Mouse (Mus musculus) embryonic facial prominence, embryonic 12.5 days (tissue): ENCODE results near the gene Kcnq4. TPM values are rescaled to one million over a fixed set of nuclear protein-coding genes. Genes with fewer than 3 reads are reported as not detected.

Source experiments
- ATAC-seq: fragments of 200-750 bp; cut with Nextera tagmentation; 2 replicates; pipeline ENCODE4 v1.8.0; 2017; ENCODE audit not compliant: insufficient number of reproducible peaks, insufficient read depth, low FRiP score, low TSS enrichment
- H3K27ac ChIP-seq: fragments of 300-500 bp; sonication (generic); 2 replicates; pipeline ENCODE4 v1.5.1; 2016; ENCODE audit warnings: mild to moderate bottlenecking
- H3K27me3 ChIP-seq: fragments of 300-500 bp; sonication (generic); 2 replicates; pipeline ENCODE4 v1.6.1; 2016; ENCODE audit warnings: mild to moderate bottlenecking, moderate library complexity
- H3K36me3 ChIP-seq: fragments of 300-500 bp; sonication (generic); 2 replicates; pipeline ENCODE4 v1.6.1; 2016; ENCODE audit warnings: mild to moderate bottlenecking
- H3K4me1 ChIP-seq: fragments of 300-500 bp; sonication (generic); 2 replicates; pipeline ENCODE4 v1.6.1; 2016
- H3K4me2 ChIP-seq: fragments of 300-500 bp; sonication (generic); replicated peaks from 2 replicates; pipeline ENCODE4 v1.6.1; 2016; ENCODE audit warnings: mild to moderate bottlenecking, moderate library complexity
- H3K4me3 ChIP-seq: fragments of 300-500 bp; sonication (generic); 2 replicates; pipeline ENCODE4 v1.5.1; 2016; ENCODE audit warnings: mild to moderate bottlenecking
- H3K9ac ChIP-seq: fragments of 300-500 bp; sonication (generic); 2 replicates; pipeline ENCODE4 v1.6.1; 2016; ENCODE audit warnings: mild to moderate bottlenecking, moderate library complexity
- H3K9me3 ChIP-seq: fragments of 300-500 bp; sonication (generic); 2 replicates; pipeline ENCODE4 v1.6.1; 2016; ENCODE audit warnings: mild to moderate bottlenecking, moderate library complexity
- WGBS: fragments of 180-500 bp; shearing (Covaris S2); methylation state at CpG from one replicate; pipeline ENCODE4 v1.1.7; 2016; 5-methylcytosine and 5-hydroxymethylcytosine counted together
- polyA plus RNA-seq: library from polyadenylated mRNA; unstranded; fragments of >200 nt; fragmentation: Nextera tagmentation; extraction: Ambion mirVana; gene quantifications from 2 replicates; pipeline ENCODE4 v1.2.1, GENCODE M21; 2016

The Kcnq4 gene
- 6.9 TPM in 2 replicates for polyA plus RNA-seq

DNA sequence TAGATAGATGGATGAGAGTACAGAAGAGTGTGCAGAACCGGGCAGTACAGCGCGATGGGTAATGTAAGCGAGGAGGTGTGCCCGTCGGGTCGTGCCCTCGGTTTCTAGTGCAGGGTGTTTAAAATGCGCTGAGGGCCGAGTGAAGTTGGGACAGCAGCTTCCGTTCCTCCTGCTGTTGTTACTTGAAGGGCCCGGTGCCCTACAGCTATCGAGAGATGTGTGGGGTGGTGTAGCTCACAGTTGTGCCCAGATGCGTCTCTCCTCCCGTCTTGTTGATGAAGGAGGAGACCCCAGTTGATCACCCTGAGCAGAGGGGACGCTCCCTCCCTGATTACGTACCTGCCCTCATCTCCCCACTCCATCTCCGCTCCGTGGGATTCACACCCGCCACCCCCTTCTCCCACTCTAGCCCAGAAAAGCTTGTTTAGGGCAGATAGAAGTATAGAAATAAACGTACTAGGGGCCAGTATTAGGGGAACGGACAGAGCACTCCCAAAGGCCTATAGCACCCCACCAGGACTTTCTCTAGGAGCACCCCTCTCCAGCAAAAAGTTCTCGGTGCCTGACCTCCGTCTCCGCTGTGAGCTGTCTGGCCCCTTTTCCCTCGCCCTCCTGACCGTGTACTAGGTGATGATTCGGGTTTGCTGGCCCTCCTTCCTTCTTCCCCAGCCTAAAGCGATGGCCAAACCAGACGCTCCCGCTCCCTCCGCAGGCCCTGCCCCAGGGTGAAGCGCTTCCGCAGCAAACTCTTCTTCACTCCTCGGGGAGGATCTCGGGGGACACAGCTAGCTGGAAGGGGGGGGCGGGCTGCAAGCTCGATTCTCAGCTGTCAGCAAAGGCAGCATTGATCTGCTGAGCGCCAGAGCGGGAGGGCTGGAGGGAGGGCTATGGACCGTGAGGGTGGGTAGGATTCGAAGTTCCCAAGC, at the start of gene Kcnq4:
TSS of gene Kcnq4 (minus strand) at position 672 of the 926 bp plus-strand sequence.
- H3K27me3 ChIP-seq, result peaks cover 75% of the 10 kb centered on the region
- H3K9me3 ChIP-seq, result no peaks in the 10 kb centered on the region
- H3K4me1 ChIP-seq, result peaks cover 16% of the 10 kb centered on the region
- H3K27ac ChIP-seq, result no peak within 1 kb of the TSS
- WGBS, result 2% methylated on average over 39 of the region's 42 CpGs
- no peak for ATAC-seq
- peak within 1 kb of the TSS; percentile 68 for H3K4me3 ChIP-seq
- H3K9ac ChIP-seq, result peak within 1 kb of the TSS; percentile 64; the same call in 1 of the 2 replicates
- no peaks in the 10 kb centered on the region for H3K36me3 ChIP-seq
- H3K4me2 ChIP-seq, result peak within 1 kb of the TSS; percentile 100

DNA sequence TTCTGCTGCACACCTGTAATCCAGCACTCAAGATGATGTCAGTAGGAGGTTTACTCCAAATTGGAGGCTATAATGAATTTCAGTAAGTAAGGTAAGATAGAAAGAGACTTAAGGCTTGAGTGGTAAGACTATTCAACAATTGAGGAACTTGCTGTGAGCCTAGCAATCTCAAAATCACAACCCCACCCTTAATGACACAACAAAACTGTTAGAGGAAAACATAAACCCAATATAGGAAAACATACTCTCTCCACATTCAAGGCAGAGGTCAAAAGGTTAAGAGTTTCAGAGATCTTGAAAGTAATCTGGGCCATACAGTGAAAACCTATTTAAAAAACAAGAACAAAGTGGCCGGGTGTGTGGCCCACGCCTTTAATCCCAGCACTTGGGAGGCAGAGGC, 48.3 kb upstream of the Kcnq4 start:
- peaks cover 10% of the 10 kb centered on the region; the same call in 1 of the 2 replicates for H3K4me1 ChIP-seq
- WGBS, result 88% methylated on average over 2 of the region's 2 CpGs
- H3K9me3 ChIP-seq, result no peaks in the 10 kb centered on the region
- H3K27me3 ChIP-seq, result no peaks in the 10 kb centered on the region
- H3K4me2 ChIP-seq, result no peak overlapping the region
- ATAC-seq, result no peak
- 0 out of 2 replicates have a peak, but pooled peaks cover 3% of the 10 kb centered on the region for H3K36me3 ChIP-seq
- no peak overlapping the region for H3K27ac ChIP-seq
- no peak overlapping the region for H3K9ac ChIP-seq
- H3K4me3 ChIP-seq, result no peak overlapping the region

DNA sequence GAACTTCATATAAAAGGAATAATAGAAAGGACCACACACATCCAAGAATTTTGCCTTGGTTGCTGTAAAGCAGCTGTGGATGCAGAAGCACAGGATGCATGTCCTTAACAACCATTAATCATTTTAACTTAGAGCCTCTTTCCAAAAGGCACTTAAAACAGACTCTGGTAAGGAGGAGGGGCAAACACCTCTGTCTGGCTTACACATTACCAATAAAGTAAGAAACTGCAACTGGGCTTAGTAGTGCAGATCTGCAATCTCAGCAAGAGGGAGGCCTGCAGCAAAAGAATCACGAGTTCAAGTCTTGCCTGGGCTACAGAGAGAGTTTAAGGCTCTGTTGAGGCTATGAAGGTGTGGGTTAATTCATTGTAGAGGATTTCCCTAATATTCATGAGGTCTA, 47.2 kb upstream of the Kcnq4 start:
- Histone ChIP-seq H3K4me2 (no peak overlapping the region), H3K9me3 (no peaks in the 10 kb centered on the region), H3K36me3 (0 out of 2 replicates have a peak, but pooled peaks cover 4% of the 10 kb centered on the region), H3K9ac (no peak overlapping the region), H3K27ac (no peak overlapping the region), H3K4me3 (no peak overlapping the region), H3K4me1 (peaks cover 4% of the 10 kb centered on the region; the same call in 1 of the 2 replicates), H3K27me3 (no peaks in the 10 kb centered on the region)
- no peak for ATAC-seq
- 96% methylated on average over 1 of the region's 1 CpGs for WGBS

- H3K27me3 ChIP-seq, result no peaks in the 10 kb centered on the region
Measured at GRCm38 (mm10) chr4:120792918-120793317, 44.5 kb upstream of the Kcnq4 start.

GRCm38 (mm10) chr4:120790027-120790426, 41.6 kb upstream of the Kcnq4 start:
- no peaks in the 10 kb centered on the region for H3K27me3 ChIP-seq
- no peak overlapping the region for H3K4me2 ChIP-seq
- H3K27ac ChIP-seq, result no peak overlapping the region
- H3K4me3 ChIP-seq, result no peak overlapping the region
- no peaks in the 10 kb centered on the region for H3K9me3 ChIP-seq
- WGBS, result 92% methylated on average over 4 of the region's 4 CpGs
- peaks cover 49% of the 10 kb centered on the region for H3K36me3 ChIP-seq
- H3K4me1 ChIP-seq, result no peaks in the 10 kb centered on the region; the same call in 1 of the 2 replicates
- no peak for ATAC-seq
- no peak overlapping the region for H3K9ac ChIP-seq

More at GRCm38 (mm10) chr4:120792918-120793317, 44.5 kb upstream of the Kcnq4 start:
- H3K4me1 ChIP-seq, result no peaks in the 10 kb centered on the region; the same call in 1 of the 2 replicates
- no peak overlapping the region for H3K4me3 ChIP-seq
- WGBS, result 77% methylated on average over 2 of the region's 2 CpGs
- no peak for ATAC-seq
- H3K9me3 ChIP-seq, result no peaks in the 10 kb centered on the region
- H3K4me2 ChIP-seq, result no peak overlapping the region
- H3K9ac ChIP-seq, result no peak overlapping the region
- H3K27ac ChIP-seq, result no peak overlapping the region
- H3K36me3 ChIP-seq, result peaks cover 25% of the 10 kb centered on the region

DNA sequence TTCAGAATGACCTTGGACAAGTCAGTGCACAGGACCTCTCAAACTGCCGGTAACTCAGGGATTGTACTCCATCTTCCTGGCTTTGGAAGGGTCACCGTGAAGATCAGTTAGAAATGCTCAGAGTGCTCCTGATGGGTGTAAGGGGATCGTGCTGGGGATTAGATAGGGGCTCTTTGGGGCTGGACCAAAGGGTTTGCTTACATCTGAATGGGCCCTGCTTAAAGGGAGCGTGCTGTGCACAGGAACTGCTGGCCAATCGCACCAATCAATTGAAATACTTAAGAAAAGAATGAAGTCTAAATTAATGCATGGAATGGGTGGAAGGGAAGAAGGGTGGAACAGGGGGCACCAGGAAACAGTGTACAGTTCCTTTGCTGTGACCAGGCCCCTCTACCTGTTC, 7.4 kb upstream of the Kcnq4 start:
- WGBS, result 57% methylated on average over 5 of the region's 5 CpGs
- no peak for ATAC-seq
- no peak overlapping the region for H3K4me2 ChIP-seq
- no peak overlapping the region for H3K4me3 ChIP-seq
- peaks cover 14% of the 10 kb centered on the region for H3K27me3 ChIP-seq
- H3K4me1 ChIP-seq, result no peaks in the 10 kb centered on the region
- H3K27ac ChIP-seq, result no peak overlapping the region
- H3K9me3 ChIP-seq, result no peaks in the 10 kb centered on the region
- H3K36me3 ChIP-seq, result peaks cover 41% of the 10 kb centered on the region
- no peak overlapping the region for H3K9ac ChIP-seq

DNA sequence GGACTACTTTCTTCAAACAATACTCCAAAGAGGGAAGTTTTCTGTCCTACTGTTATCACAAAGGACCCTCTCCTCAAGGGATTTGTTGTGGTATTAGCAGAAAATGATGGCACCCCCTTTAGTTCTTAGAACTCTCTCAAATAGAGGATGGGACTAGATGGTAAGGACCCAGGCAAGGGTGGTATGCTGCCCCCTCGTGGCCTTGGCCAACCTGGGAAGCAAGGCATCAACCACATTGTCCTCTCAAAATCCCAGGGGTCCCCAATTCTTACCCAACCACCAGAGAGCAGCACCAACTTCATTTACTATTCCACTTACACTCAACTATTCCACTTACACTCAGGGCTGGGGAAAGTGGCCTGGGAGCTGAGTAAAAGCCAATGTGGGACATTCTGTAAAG, 6.9 kb upstream of the Kcnq4 start:
- Histone ChIP-seq H3K27me3 (peaks cover 17% of the 10 kb centered on the region), H3K27ac (no peak overlapping the region), H3K9ac (no peak overlapping the region), H3K36me3 (peaks cover 36% of the 10 kb centered on the region), H3K4me3 (no peak overlapping the region), H3K4me2 (no peak overlapping the region), H3K4me1 (no peaks in the 10 kb centered on the region), H3K9me3 (no peaks in the 10 kb centered on the region)
- WGBS, result 7% methylated on average over 1 of the region's 1 CpGs
- 0 out of 2 replicates have a peak, but pooled peaks have one; percentile 28 for ATAC-seq

DNA sequence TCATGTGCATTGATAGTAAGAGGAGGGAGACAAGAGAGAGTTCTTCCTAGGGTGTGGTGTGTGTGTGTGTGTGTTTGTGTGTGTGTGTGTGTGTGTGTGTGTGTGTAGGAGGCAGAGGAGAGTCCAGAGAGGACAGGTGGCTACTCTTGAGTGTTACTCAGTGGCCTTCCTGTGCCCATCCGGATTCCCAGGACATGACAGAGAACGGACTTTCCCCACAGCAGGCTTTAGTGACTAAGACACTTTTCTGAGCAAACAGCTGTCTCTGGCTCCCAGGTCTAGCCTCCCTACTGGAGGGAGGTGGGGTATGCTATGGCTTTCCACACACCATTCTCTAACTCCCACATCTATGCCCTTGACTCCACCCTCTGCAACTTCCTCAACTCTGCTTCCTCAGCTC, 1.2 kb upstream of the Kcnq4 start:
- Histone ChIP-seq H3K4me3 (no peak overlapping the region), H3K4me1 (peaks cover 16% of the 10 kb centered on the region), H3K9me3 (no peaks in the 10 kb centered on the region), H3K27me3 (peaks cover 74% of the 10 kb centered on the region), H3K9ac (no peak overlapping the region), H3K36me3 (no peaks in the 10 kb centered on the region), H3K4me2 (no peak overlapping the region), H3K27ac (no peak overlapping the region)
- 13% methylated on average over 2 of the region's 2 CpGs for WGBS
- no peak for ATAC-seq

- no peak overlapping the region for H3K27ac ChIP-seq
- H3K27me3 ChIP-seq, result peaks cover 75% of the 10 kb centered on the region
- H3K4me3 ChIP-seq, result peak overlapping the region; percentile 68
- peak overlapping the region; percentile 100 for H3K4me2 ChIP-seq
- WGBS, result under 1% methylated on average over 43 of the region's 75 CpGs
- H3K4me1 ChIP-seq, result peaks cover 16% of the 10 kb centered on the region
- 0 out of 2 replicates have a peak, but pooled peaks have one; percentile 13 for ATAC-seq
- no peaks in the 10 kb centered on the region for H3K9me3 ChIP-seq
- H3K36me3 ChIP-seq, result no peaks in the 10 kb centered on the region
- peak overlapping the region; percentile 64 for H3K9ac ChIP-seq
Measured at GRCm38 (mm10) chr4:120747243-120747792, 1.1 kb downstream of the Kcnq4 start.

GRCm38 (mm10) chr4:120746552-120747150, 1.8 kb downstream of the Kcnq4 start:
- WGBS, result 2% methylated on average over 37 of the region's 53 CpGs
- no peak for ATAC-seq
- no peaks in the 10 kb centered on the region for H3K36me3 ChIP-seq
- no peaks in the 10 kb centered on the region for H3K9me3 ChIP-seq
- H3K9ac ChIP-seq, result peak overlapping the region; percentile 64
- H3K4me3 ChIP-seq, result peak overlapping the region; percentile 68
- peaks cover 69% of the 10 kb centered on the region for H3K27me3 ChIP-seq
- no peak overlapping the region for H3K27ac ChIP-seq
- peaks cover 16% of the 10 kb centered on the region for H3K4me1 ChIP-seq
- peak overlapping the region; percentile 100 for H3K4me2 ChIP-seq

- H3K4me3 ChIP-seq, result no peak overlapping the region
- ATAC-seq, result 0 out of 2 replicates have a peak, but pooled peaks have one; percentile 5
- peaks cover 62% of the 10 kb centered on the region for H3K27me3 ChIP-seq
- no peak overlapping the region for H3K9ac ChIP-seq
- H3K36me3 ChIP-seq, result no peaks in the 10 kb centered on the region
- H3K4me1 ChIP-seq, result peaks cover 16% of the 10 kb centered on the region
- no peak overlapping the region for H3K4me2 ChIP-seq
- H3K27ac ChIP-seq, result no peak overlapping the region
- WGBS, result 23% methylated on average over 10 of the region's 10 CpGs
- H3K9me3 ChIP-seq, result no peaks in the 10 kb centered on the region
Measured at GRCm38 (mm10) chr4:120745731-120746551, 2.5 kb downstream of the Kcnq4 start.
